Mouse (Mus musculus) testis, adult 2 months (tissue): ENCODE measurements around the gene Acp2.

ENCODE experiments used
- CTCF ChIP-seq: fragments of 200-500 bp; IDR thresholded peaks from 2 replicates; pipeline ENCODE4 v1.5.1; 2012; ENCODE audit warnings: low read depth, mild to moderate bottlenecking, inconsistent platforms, low read length, moderate library complexity; ENCODE audit not compliant: control insufficient read depth, insufficient read depth, insufficient replicate concordance
- POLR2A ChIP-seq: fragments of 200-500 bp; IDR thresholded peaks from 2 replicates; pipeline ENCODE4 v1.6.1; 2012; ENCODE audit warnings: low read depth, mild to moderate bottlenecking, inconsistent platforms, low read length, moderate library complexity; ENCODE audit not compliant: control insufficient read depth

DNA sequence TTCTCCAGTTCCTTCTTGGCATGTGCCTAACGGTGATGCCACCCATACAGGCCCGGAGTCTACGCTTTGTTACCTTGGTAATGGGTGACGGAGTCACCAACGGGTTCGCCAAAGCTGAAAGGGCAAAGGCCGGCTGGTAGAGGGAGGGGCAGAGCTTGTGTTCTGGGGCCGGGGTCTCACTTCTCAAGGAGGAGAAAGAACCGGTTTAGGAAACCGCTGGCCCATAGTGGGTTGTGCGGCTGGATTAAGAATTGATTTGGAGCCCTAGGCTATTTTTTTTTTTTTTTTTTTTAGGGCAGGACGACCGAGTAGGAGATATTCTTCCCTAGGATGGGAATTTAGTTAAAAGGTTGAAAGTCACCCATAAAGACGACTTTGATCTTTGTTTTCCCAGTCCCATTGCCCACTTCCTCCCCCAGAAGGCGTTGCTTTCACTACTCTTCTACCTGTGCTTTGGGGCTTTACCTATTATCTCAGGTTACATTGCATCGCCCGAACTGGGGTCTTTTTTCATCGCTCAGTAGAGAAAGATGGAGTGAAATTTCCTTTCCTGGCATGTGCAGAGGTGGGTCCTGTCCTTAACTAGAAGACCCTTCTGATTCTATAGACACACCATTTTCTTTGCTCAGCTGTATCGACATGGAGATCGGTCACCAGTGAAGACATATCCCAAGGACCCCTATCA, 429 bp downstream of the Acp2 start:
- TF ChIP-seq POLR2A: no peak
- no peak for TF ChIP-seq CTCF
